Comparison of ENCODE assay signal across 25 mouse cellular contexts in genomic region chr12:41192829-41193228, GRCm38 (mm10).
A peak's percentile ranks its signal among the peaks of the same experiment; 100 is the strongest.
DNase-seq lines count a peak whose midpoint lies in the region; ATAC-seq lines count a peak whose summit lies in the region.
"Had no signal": no experiment of that assay in that cellular context is flagged by ENCODE, and none has a peak within 500 bp of the region (broad histone marks: within the 10 kb centered on the region; RNA-seq: fewer than 3 reads in every experiment).

No protein-coding gene starts in this region.

- H3K9me3 ChIP-seq in midbrain, embryonic 12.5 days = no peaks in the 10 kb centered on the region
- no peaks in the 10 kb centered on the region for H3K9me3 ChIP-seq in midbrain, embryonic 15.5 days
- H3K9me3 ChIP-seq: hindbrain, embryonic 10.5 days; hindbrain, embryonic 13.5 days; intestine, embryonic 15.5 days had no signal

- WGBS in midbrain, embryonic 12.5 days = 87% methylated on average over 3 of the region's 3 CpGs
- WGBS in midbrain, embryonic 15.5 days = 80% methylated on average over 3 of the region's 3 CpGs

- no peak overlapping the region for H3K4me2 ChIP-seq in midbrain, embryonic 12.5 days (replicated peaks)
- H3K4me2 ChIP-seq in midbrain, embryonic 15.5 days = no peak overlapping the region
- H3K4me2 ChIP-seq: hindbrain, embryonic 13.5 days; intestine, embryonic 15.5 days had no signal

- DNase-seq in frontal cortex, postnatal 25 days (ENCODE audit: low spot score in 2 of 2) = no peak
- peak; percentile 37 for DNase-seq in fat pad, adult 2 months (ENCODE audit: extremely low read depth, low read depth, low spot score)
- DNase-seq in adipocyte (ENCODE audit: low spot score) = no peak
- no peak for DNase-seq in urinary bladder, adult 2 months (ENCODE audit: low spot score)
- DNase-seq: adrenal gland, postnatal 10 days; adrenal gland, postnatal 36 days; B cell, adult 2 months; cerebellum, adult 11 months; cerebellum, adult 8-10 months; cerebellum, postnatal 10 days; forebrain, postnatal 0 days; gastrocnemius, postnatal 14 days; heart, adult 11 months; kidney, adult 11 months had no signal

- H3K27ac ChIP-seq in midbrain, embryonic 12.5 days (replicated peaks) = 0 out of 2 replicates have a peak overlapping the region, but pooled peaks have one; percentile 20
- no peak overlapping the region for H3K27ac ChIP-seq in midbrain, embryonic 15.5 days
- H3K27ac ChIP-seq: hindbrain, embryonic 10.5 days; hindbrain, embryonic 13.5 days; intestine, embryonic 15.5 days had no signal

- H3K27me3 ChIP-seq in midbrain, embryonic 12.5 days = no peaks in the 10 kb centered on the region
- H3K27me3 ChIP-seq in midbrain, embryonic 15.5 days (replicated peaks) = no peaks in the 10 kb centered on the region
- H3K27me3 ChIP-seq: CH12.LX; hindbrain, embryonic 13.5 days; intestine, embryonic 15.5 days had no signal

- no peaks in the 10 kb centered on the region for H3K36me3 ChIP-seq in midbrain, embryonic 12.5 days
- H3K36me3 ChIP-seq in midbrain, embryonic 15.5 days (replicated peaks) = no peaks in the 10 kb centered on the region
- H3K36me3 ChIP-seq: G1E; hindbrain, embryonic 10.5 days; hindbrain, embryonic 13.5 days; intestine, embryonic 15.5 days had no signal

- peak; percentile 76 for ATAC-seq in frontal cortex, adult (ENCODE audit: low TSS enrichment)
- ATAC-seq in midbrain, embryonic 12.5 days (ENCODE audit: low FRiP score, low read depth) = no peak
- ATAC-seq in midbrain, embryonic 15.5 days (replicated peaks) = no peak
- ATAC-seq: activated CD4-positive, CD25-positive, alpha-beta regulatory T cell, adult 4 months; forebrain, embryonic 14.5 days; forebrain, postnatal 0 days; hindbrain, embryonic 16.5 days; intestine, embryonic 15.5 days had no signal

- no peak overlapping the region for H3K4me3 ChIP-seq in midbrain, embryonic 12.5 days
- H3K4me3 ChIP-seq in midbrain, embryonic 15.5 days = no peak overlapping the region
- H3K4me3 ChIP-seq: hindbrain, embryonic 10.5 days; hindbrain, embryonic 13.5 days; intestine, embryonic 15.5 days had no signal

- no peak overlapping the region for H3K9ac ChIP-seq in midbrain, embryonic 12.5 days (replicated peaks)
- no peak overlapping the region for H3K9ac ChIP-seq in midbrain, embryonic 15.5 days
- H3K9ac ChIP-seq: forebrain, postnatal 0 days; hindbrain, embryonic 13.5 days; intestine, embryonic 15.5 days had no signal

- no peaks in the 10 kb centered on the region for H3K4me1 ChIP-seq in midbrain, embryonic 12.5 days
- H3K4me1 ChIP-seq in midbrain, embryonic 15.5 days = no peaks in the 10 kb centered on the region
- H3K4me1 ChIP-seq: hindbrain, embryonic 10.5 days; intestine, embryonic 15.5 days had no signal
